Mouse (Mus musculus) MEL (cell line): ENCODE measurements around the gene Wee1. TPM values are rescaled to one million over a fixed set of nuclear protein-coding genes. Genes with fewer than 3 reads are reported as not detected.

Source experiments
- DNase-seq: peaks from one replicate; pipeline ENCODE4 v3.0.0; 2011; ENCODE audit warnings: low read depth, low spot score
- H3K27ac ChIP-seq: 2 replicates; pipeline ENCODE4 v1.5.1; 2012; ENCODE audit warnings: low read depth, mild to moderate bottlenecking, control low read depth, low read length, moderate library complexity; ENCODE audit not compliant: control insufficient read depth
- H3K27me3 ChIP-seq, 2 experiments: fragments of 150-350 bp in 1 of 2; sonication (generic) in 1 of 2; 2 replicates each; pipeline ENCODE4 v1.6.1; 2012; ENCODE audit warnings: low read length in 2 of 2, mild to moderate bottlenecking in 2 of 2, improper control_type of control experiment in 1 of 2, moderate library complexity in 1 of 2; ENCODE audit not compliant: insufficient read depth in 2 of 2, control insufficient read depth in 1 of 2
- H3K36me3 ChIP-seq, 2 experiments: 2 replicates each; pipeline ENCODE4 v1.6.1; 2012 to 2014; ENCODE audit warnings: low read length in 2 of 2, improper control_type of control experiment in 1 of 2, inconsistent platforms in 1 of 2, mild to moderate bottlenecking in 1 of 2; ENCODE audit not compliant: insufficient read depth in 2 of 2, control insufficient read depth in 1 of 2
- H3K4me1 ChIP-seq, 2 experiments: fragments of 150-350 bp in 1 of 2; sonication (generic) in 1 of 2; 2 replicates each; pipeline ENCODE4 v1.6.1; 2012; ENCODE audit warnings: low read length in 2 of 2, improper control_type of control experiment in 1 of 2, mild to moderate bottlenecking in 1 of 2; ENCODE audit not compliant: insufficient read depth in 2 of 2, control insufficient read depth in 1 of 2
- H3K4me3 ChIP-seq, 2 experiments: fragments of 150-350 bp in 1 of 2; sonication (generic) in 1 of 2; 2 replicates each; pipeline ENCODE4 v1.5.1; 2012; ENCODE audit warnings: low read depth in 2 of 2, low read length in 2 of 2, mild to moderate bottlenecking in 2 of 2, moderate library complexity in 2 of 2, control low read depth in 1 of 2, improper control_type of control experiment in 1 of 2; ENCODE audit not compliant: control insufficient read depth in 1 of 2, insufficient read depth in 1 of 2
- H3K79me2 ChIP-seq: 2 replicates; pipeline ENCODE4 v1.6.1; 2012; ENCODE audit warnings: mild to moderate bottlenecking, low read length, moderate library complexity; ENCODE audit not compliant: control insufficient read depth, poor library complexity, insufficient read depth
- H3K9ac ChIP-seq: 2 replicates; pipeline ENCODE4 v1.6.1; 2012; ENCODE audit warnings: low read depth, mild to moderate bottlenecking, control low read depth, low read length, moderate library complexity; ENCODE audit not compliant: control insufficient read depth, poor library complexity, severe bottlenecking
- H3K9me3 ChIP-seq: fragments of 150-350 bp; sonication (generic); replicated peaks from 2 replicates; pipeline ENCODE4 v1.6.1; 2012; ENCODE audit warnings: mild to moderate bottlenecking, low read length, improper control_type of control experiment, moderate library complexity; ENCODE audit not compliant: insufficient read depth
- CTCF ChIP-seq, 3 experiments: IDR thresholded peaks in 2 of 3; conservative IDR thresholded peaks in 1 of 3; 2 replicates each; pipeline ENCODE4 v1.5.1; 2011 to 2012; ENCODE audit warnings: low read length in 3 of 3, low read depth in 2 of 3, mild to moderate bottlenecking in 2 of 3, improper control_type of control experiment in 1 of 3, inconsistent platforms in 1 of 3, mixed read lengths in 1 of 3, moderate library complexity in 1 of 3; ENCODE audit not compliant: control insufficient read depth in 1 of 3, insufficient read depth in 1 of 3, poor library complexity in 1 of 3, severe bottlenecking in 1 of 3
- E2F4 ChIP-seq: IDR thresholded peaks from 2 replicates; pipeline ENCODE4 v1.6.1; 2011; ENCODE audit warnings: low read depth, low read length, improper control_type of control experiment, borderline replicate concordance
- ELF1 ChIP-seq: IDR thresholded peaks from 2 replicates; pipeline ENCODE4 v1.6.1; 2014; ENCODE audit warnings: low read depth, mild to moderate bottlenecking, inconsistent platforms, low read length, improper control_type of control experiment, moderate library complexity
- EP300 ChIP-seq, 2 experiments: IDR thresholded peaks; 2 replicates each; pipeline ENCODE4 v1.6.1; 2011; ENCODE audit warnings: improper control_type of control experiment in 2 of 2, low read length in 2 of 2, low read depth in 1 of 2, mild to moderate bottlenecking in 1 of 2
- GATA1 ChIP-seq: IDR thresholded peaks from 2 replicates; pipeline ENCODE4 v1.6.1; 2011; ENCODE audit warnings: low read depth, low read length, improper control_type of control experiment
- MEF2A ChIP-seq: IDR thresholded peaks from 2 replicates; pipeline ENCODE4 v1.6.1; 2014; ENCODE audit warnings: low read depth, mild to moderate bottlenecking, inconsistent platforms, low read length, improper control_type of control experiment; ENCODE audit not compliant: poor library complexity, insufficient replicate concordance, severe bottlenecking; ENCODE audit errors: extremely low read depth
- MXI1 ChIP-seq: IDR thresholded peaks from 2 replicates; pipeline ENCODE4 v1.6.1; 2011; ENCODE audit warnings: mild to moderate bottlenecking, low read depth, low read length, improper control_type of control experiment
- MYB ChIP-seq: IDR thresholded peaks from 2 replicates; pipeline ENCODE4 v1.6.1; 2011; ENCODE audit warnings: mild to moderate bottlenecking, low read depth, low read length, improper control_type of control experiment
- RAD21 ChIP-seq: IDR thresholded peaks from 2 replicates; pipeline ENCODE4 v1.6.1; 2011; ENCODE audit warnings: mild to moderate bottlenecking, low read depth, low read length, improper control_type of control experiment
- SMC3 ChIP-seq: IDR thresholded peaks from 2 replicates; pipeline ENCODE4 v1.6.1; 2011; ENCODE audit warnings: low read depth, low read length, improper control_type of control experiment
- TBP ChIP-seq: IDR thresholded peaks from 2 replicates; pipeline ENCODE4 v1.8.0; 2011; ENCODE audit warnings: low read depth, low read length, improper control_type of control experiment
- TCF12 ChIP-seq: IDR thresholded peaks from 2 replicates; pipeline ENCODE4 v1.6.1; 2014; ENCODE audit warnings: low read depth, mild to moderate bottlenecking, inconsistent platforms, low read length, improper control_type of control experiment, moderate library complexity
- USF1 ChIP-seq: IDR thresholded peaks from 2 replicates; pipeline ENCODE4 v1.6.1; 2014; ENCODE audit warnings: low read depth, mild to moderate bottlenecking, inconsistent platforms, low read length, improper control_type of control experiment, moderate library complexity
- USF2 ChIP-seq, 2 experiments: IDR thresholded peaks; 2 replicates each; pipeline ENCODE4 v1.6.1; 2011 to 2012; ENCODE audit warnings: improper control_type of control experiment in 2 of 2, low read length in 2 of 2, borderline replicate concordance in 1 of 2, inconsistent platforms in 1 of 2, low read depth in 1 of 2, mild to moderate bottlenecking in 1 of 2; ENCODE audit not compliant: insufficient read depth in 1 of 2
- ZC3H11A ChIP-seq: IDR thresholded peaks from 2 replicates; pipeline ENCODE4 v1.6.1; 2012; ENCODE audit warnings: low read depth, mild to moderate bottlenecking, inconsistent platforms, low read length, improper control_type of control experiment
- ZKSCAN1 ChIP-seq: IDR thresholded peaks from 2 replicates; pipeline ENCODE4 v1.6.1; 2012; ENCODE audit warnings: low read depth, mild to moderate bottlenecking, inconsistent platforms, low read length, improper control_type of control experiment, moderate library complexity
- polyA plus RNA-seq, 2 experiments: library from polyadenylated mRNA; stranded (reverse) in 1 of 2; unstranded in 1 of 2; fragments of >175 nt in 1 of 2; fragments of >200 nt in 1 of 2; gene quantifications; 2 replicates each; pipeline versions ENCODE4 v1.2.1 to v1.2.4; 2012; ENCODE audit warnings: low replicate concordance in 2 of 2, low read depth in 1 of 2; ENCODE audit not compliant: insufficient read length in 2 of 2, insufficient read depth in 1 of 2, missing spikeins in 1 of 2
- total RNA-seq: library from RNA; depleted of rRNA; stranded (reverse); fragments of 300-350 nt; gene quantifications from 2 replicates; pipeline ENCODE4 v1.2.3, GENCODE M21; 2012

The Wee1 gene
- total and polyA plus RNA-seq, 3 experiments, result 9.3 to 23.0 TPM; not detected in 1

DNA sequence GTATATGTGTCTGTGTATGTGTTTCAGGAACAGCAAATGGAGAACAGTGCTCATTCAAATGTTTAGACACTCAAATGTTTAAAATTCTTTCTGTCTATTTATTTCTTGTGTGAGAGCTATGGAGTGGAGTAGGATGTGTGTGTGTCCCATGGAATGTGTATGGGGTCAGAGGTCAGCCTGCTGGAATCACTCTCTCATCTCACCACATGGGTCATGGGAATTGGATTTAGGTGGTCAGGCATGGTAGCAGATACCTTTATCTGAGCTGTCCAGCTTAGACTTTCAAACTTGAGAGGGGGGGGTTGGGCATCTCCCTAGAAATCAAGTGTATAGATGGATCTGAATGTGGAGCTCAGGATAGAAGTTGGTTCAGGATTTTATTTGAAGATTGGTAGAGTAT lies 38.8 kb downstream of the Wee1 start:
- TF ChIP-seq TCF12 (no peak), ZC3H11A (no peak), EP300 (IDR thresholded peaks at IDR 0.05; ENCODE audit: low read depth in 1 of 2, low read length in 2 of 2) (no peak), TBP (no peak), MEF2A (no peak)
- H3K9me3 ChIP-seq, result no peaks in the 10 kb centered on the region
- H3K27ac ChIP-seq, result no peak overlapping the region
- no peak overlapping the region for H3K9ac ChIP-seq
- H3K4me1 ChIP-seq, result peaks cover 14 to 24% of the 10 kb centered on the region in 2 experiments
- no peak overlapping the region for H3K4me3 ChIP-seq
- peaks cover 0 to 27% of the 10 kb centered on the region in 2 experiments; a peak in 2 of 4 replicates for H3K36me3 ChIP-seq
- peaks cover 4% of the 10 kb centered on the region; the same call in 1 of the 2 replicates for H3K79me2 ChIP-seq
- no peak for DNase-seq
- no peaks in the 10 kb centered on the region for H3K27me3 ChIP-seq

DNA sequence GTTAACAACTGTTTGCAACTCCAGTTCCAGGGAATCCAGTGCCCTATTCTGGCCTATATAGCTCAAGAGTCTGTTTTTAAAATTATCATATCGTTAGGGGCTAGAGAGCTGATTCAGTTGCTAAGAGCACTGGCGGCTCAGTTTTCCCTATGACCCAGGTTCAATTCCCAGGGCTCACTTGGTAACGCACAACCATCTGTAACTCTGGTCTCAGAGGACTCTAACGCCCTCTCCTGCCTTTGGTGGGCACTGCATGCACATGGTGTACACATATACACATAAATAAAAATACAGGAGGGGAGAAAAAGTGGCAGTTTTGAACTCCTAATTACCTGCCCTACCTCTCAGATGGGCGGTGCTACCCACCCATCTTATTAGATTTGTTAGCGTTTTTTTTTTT lies 41.2 kb downstream of the Wee1 start:
- H3K4me3 ChIP-seq, result no peak overlapping the region
- H3K9ac ChIP-seq, result no peak overlapping the region
- H3K27ac ChIP-seq, result no peak overlapping the region
- no peaks in the 10 kb centered on the region for H3K27me3 ChIP-seq
- TF ChIP-seq E2F4 (no peak), USF1 (no peak), CTCF (IDR thresholded peaks at IDR 0.05 in 2 of 3, conservative IDR thresholded peaks at IDR 0.05 in 1 of 3; ENCODE audit: control insufficient read depth in 1 of 3, insufficient read depth in 1 of 3, low read depth in 2 of 3, low read length in 3 of 3, poor library complexity in 1 of 3, severe bottlenecking in 1 of 3) (peak; percentile 32 to 46 (median 33)), GATA1 (no peak), MYB (no peak), USF2 (IDR thresholded peaks at IDR 0.05; ENCODE audit: borderline replicate concordance in 1 of 2, insufficient read depth in 1 of 2, low read depth in 1 of 2, low read length in 2 of 2) (no peak), MXI1 (no peak), TBP (no peak), RAD21 (peak; percentile 26), ZKSCAN1 (no peak), SMC3 (peak; percentile 16), ELF1 (no peak)
- peaks cover 4% of the 10 kb centered on the region; the same call in 1 of the 2 replicates for H3K79me2 ChIP-seq
- H3K9me3 ChIP-seq, result no peaks in the 10 kb centered on the region
- peak; percentile 54 for DNase-seq
- peaks cover 0 to 13% of the 10 kb centered on the region in 2 experiments; a peak in 2 of 4 replicates for H3K36me3 ChIP-seq
- peaks cover 6 to 7% of the 10 kb centered on the region in 2 experiments; a peak in 3 of 4 replicates for H3K4me1 ChIP-seq
